Mouse (Mus musculus) megakaryocyte, embryonic 14.5 days (primary cell): ENCODE results near the gene Gpr119. TPM values are rescaled to one million over a fixed set of nuclear protein-coding genes. Genes with fewer than 3 reads are reported as not detected.

Experiments
- H3K27me3 ChIP-seq: replicated peaks from 2 replicates; pipeline ENCODE3; 2012; ENCODE audit warnings: inconsistent platforms
- H3K36me3 ChIP-seq: replicated peaks from 2 replicates; pipeline ENCODE3; 2012; ENCODE audit warnings: low read length, inconsistent platforms, mixed read lengths
- H3K4me1 ChIP-seq: 2 replicates; pipeline ENCODE4 v1.6.1; 2012; ENCODE audit warnings: inconsistent platforms
- H3K4me3 ChIP-seq: replicated peaks from 2 replicates; pipeline ENCODE3; 2012; ENCODE audit warnings: moderate library complexity, mild to moderate bottlenecking, inconsistent platforms
- H3K9me3 ChIP-seq: 2 replicates; pipeline ENCODE4 v1.6.1; 2012; ENCODE audit warnings: inconsistent platforms
- FLI1 ChIP-seq: IDR thresholded peaks from 2 replicates; pipeline ENCODE4 v1.6.1; 2012; ENCODE audit warnings: low read length, inconsistent platforms, mixed read lengths
- GATA1 ChIP-seq: IDR thresholded peaks from 3 replicates; pipeline ENCODE4 v1.6.1; 2012; ENCODE audit warnings: mixed read lengths, low read length, inconsistent platforms, borderline replicate concordance
- polyA plus RNA-seq: library from polyadenylated mRNA; stranded (reverse); fragments of >175 nt; gene quantifications from 2 replicates; pipeline ENCODE4 v1.2.3, GENCODE M21; 2012; ENCODE audit warnings: low replicate concordance; ENCODE audit not compliant: insufficient read depth

The Gpr119 gene
- polyA plus RNA-seq, 1 experiment, result not detected

- TF ChIP-seq GATA1 (no peak), FLI1 (no peak)
Observed at GRCm38 (mm10) chrX:48637032-48637431, 37.2 kb downstream of the Gpr119 start.

GRCm38 (mm10) chrX:48624054-48624420 lies 50.2 kb downstream of the Gpr119 start:
- H3K9me3 ChIP-seq, result peaks cover 9% of the 10 kb centered on the region
- peaks cover 3% of the 10 kb centered on the region; the same call in 1 of the 2 replicates for H3K4me1 ChIP-seq
- H3K36me3 ChIP-seq, result no peaks in the 10 kb centered on the region
- H3K27me3 ChIP-seq, result peaks cover 7% of the 10 kb centered on the region
- no peak for TF ChIP-seq GATA1
- no peak for TF ChIP-seq FLI1
- peak overlapping the region; percentile 93 for H3K4me3 ChIP-seq

More at GRCm38 (mm10) chrX:48637032-48637431, 37.2 kb downstream of the Gpr119 start:
- H3K36me3 ChIP-seq, result peaks cover 9% of the 10 kb centered on the region
- no peak overlapping the region for H3K4me3 ChIP-seq
- no peaks in the 10 kb centered on the region for H3K4me1 ChIP-seq
- no peaks in the 10 kb centered on the region for H3K27me3 ChIP-seq
- no peaks in the 10 kb centered on the region for H3K9me3 ChIP-seq

- Histone ChIP-seq H3K27me3 (peaks cover 4% of the 10 kb centered on the region), H3K9me3 (peaks cover 9% of the 10 kb centered on the region), H3K36me3 (no peaks in the 10 kb centered on the region), H3K4me1 (peaks cover 3% of the 10 kb centered on the region; the same call in 1 of the 2 replicates), H3K4me3 (peak within 1 kb of the TSS; percentile 93)
- TF ChIP-seq FLI1 (no peak), GATA1 (no peak)
Observed at GRCm38 (mm10) chrX:48623379-48624053, 50.8 kb downstream of the Gpr119 start, which contains the start of gene Slc25a14. Slc25a14 (plus strand) TSS chrX:48623413.

GRCm38 (mm10) chrX:48623049-48623378 lies 51.3 kb downstream of the Gpr119 start:
- no peaks in the 10 kb centered on the region for H3K36me3 ChIP-seq
- peak overlapping the region; percentile 93 for H3K4me3 ChIP-seq

More at GRCm38 (mm10) chrX:48623049-48623378, 51.3 kb downstream of the Gpr119 start:
- peaks cover 3% of the 10 kb centered on the region for H3K27me3 ChIP-seq
- H3K4me1 ChIP-seq, result peaks cover 3% of the 10 kb centered on the region; the same call in 1 of the 2 replicates
- TF ChIP-seq GATA1 (no peak), FLI1 (no peak)
- peaks cover 9% of the 10 kb centered on the region for H3K9me3 ChIP-seq

Other genes starting within 250 kb of the Gpr119 start
- 2.6 and 3.5 TPM in 2 replicates for gene Elf4, start 211.3 kb downstream of the Gpr119 start, polyA plus RNA-seq
- gene Aifm1, start 160.9 kb downstream of the Gpr119 start, polyA plus RNA-seq, result 2.8 TPM in 1 of 2 replicates, not detected in the other
- gene Rab33a, start 155.2 kb downstream of the Gpr119 start, polyA plus RNA-seq, result 0.67 TPM in 1 of 2 replicates, not detected in the other
- gene Zfp280c, start 80.0 kb downstream of the Gpr119 start, polyA plus RNA-seq, result 0.08 TPM in 1 of 2 replicates, not detected in the other
- 0.18 TPM in 1 of 2 replicates, not detected in the other for gene Slc25a14, start 51.1 kb downstream of the Gpr119 start, polyA plus RNA-seq
- gene Rbmx2, start 20.5 kb upstream of the Gpr119 start, polyA plus RNA-seq, result 1.3 and 11.3 TPM in 2 replicates
- not detected in 2 replicates for gene Gm595, start 203.2 kb upstream of the Gpr119 start, polyA plus RNA-seq